Mouse (Mus musculus) heart, embryonic 13.5 days (tissue): ENCODE results near the gene Olfr279. TPM values are rescaled to one million over a fixed set of nuclear protein-coding genes. Genes with fewer than 3 reads are reported as not detected.

Experiments used
- ATAC-seq: fragments of 200-750 bp; cut with Nextera tagmentation; 2 replicates; pipeline ENCODE4 v1.8.0; 2017; ENCODE audit warnings: moderate TSS enrichment; ENCODE audit not compliant: insufficient number of reproducible peaks, low FRiP score, low TSS enrichment; ENCODE audit errors: extremely low read depth
- H3K27ac ChIP-seq: fragments of 300-500 bp; sonication (generic); replicated peaks from 2 replicates; pipeline ENCODE4 v1.5.1; 2015; ENCODE audit warnings: moderate library complexity, mild to moderate bottlenecking, inconsistent platforms
- H3K27me3 ChIP-seq: fragments of 300-500 bp; sonication (generic); replicated peaks from 2 replicates; pipeline ENCODE4 v1.6.1; 2015; ENCODE audit warnings: mild to moderate bottlenecking, inconsistent platforms
- H3K36me3 ChIP-seq: fragments of 300-500 bp; sonication (generic); 2 replicates; pipeline ENCODE4 v1.6.1; 2015; ENCODE audit warnings: mild to moderate bottlenecking, inconsistent platforms
- H3K4me1 ChIP-seq: fragments of 300-500 bp; sonication (generic); 2 replicates; pipeline ENCODE4 v1.6.1; 2015; ENCODE audit warnings: inconsistent platforms
- H3K4me2 ChIP-seq: fragments of 300-500 bp; sonication (generic); 2 replicates; pipeline ENCODE4 v1.6.1; 2015; ENCODE audit warnings: inconsistent platforms, mild to moderate bottlenecking, moderate library complexity
- H3K4me3 ChIP-seq: fragments of 300-500 bp; sonication (generic); 2 replicates; pipeline ENCODE4 v1.5.1; 2015; ENCODE audit warnings: moderate library complexity, mild to moderate bottlenecking, inconsistent platforms
- H3K9ac ChIP-seq: fragments of 300-500 bp; sonication (generic); 2 replicates; pipeline ENCODE4 v1.6.1; 2015; ENCODE audit warnings: inconsistent platforms, mild to moderate bottlenecking, moderate library complexity
- H3K9me3 ChIP-seq: fragments of 300-500 bp; sonication (generic); 2 replicates; pipeline ENCODE4 v1.6.1; 2016; ENCODE audit warnings: inconsistent platforms
- WGBS: fragments of 180-500 bp; shearing (Covaris S2); methylation state at CpG from one replicate; pipeline ENCODE4 v1.1.7; 2015; ENCODE audit warnings: mixed read lengths; 5-methylcytosine and 5-hydroxymethylcytosine counted together
- polyA plus RNA-seq: library from polyadenylated mRNA; unstranded; fragments of >200 nt; fragmentation: Nextera tagmentation; extraction: Ambion mirVana; gene quantifications from 2 replicates; pipeline ENCODE4 v1.2.1, GENCODE M21; 2015

Gene Olfr279
- polyA plus RNA-seq, 1 experiment from 2014 or later: not detected

DNA sequence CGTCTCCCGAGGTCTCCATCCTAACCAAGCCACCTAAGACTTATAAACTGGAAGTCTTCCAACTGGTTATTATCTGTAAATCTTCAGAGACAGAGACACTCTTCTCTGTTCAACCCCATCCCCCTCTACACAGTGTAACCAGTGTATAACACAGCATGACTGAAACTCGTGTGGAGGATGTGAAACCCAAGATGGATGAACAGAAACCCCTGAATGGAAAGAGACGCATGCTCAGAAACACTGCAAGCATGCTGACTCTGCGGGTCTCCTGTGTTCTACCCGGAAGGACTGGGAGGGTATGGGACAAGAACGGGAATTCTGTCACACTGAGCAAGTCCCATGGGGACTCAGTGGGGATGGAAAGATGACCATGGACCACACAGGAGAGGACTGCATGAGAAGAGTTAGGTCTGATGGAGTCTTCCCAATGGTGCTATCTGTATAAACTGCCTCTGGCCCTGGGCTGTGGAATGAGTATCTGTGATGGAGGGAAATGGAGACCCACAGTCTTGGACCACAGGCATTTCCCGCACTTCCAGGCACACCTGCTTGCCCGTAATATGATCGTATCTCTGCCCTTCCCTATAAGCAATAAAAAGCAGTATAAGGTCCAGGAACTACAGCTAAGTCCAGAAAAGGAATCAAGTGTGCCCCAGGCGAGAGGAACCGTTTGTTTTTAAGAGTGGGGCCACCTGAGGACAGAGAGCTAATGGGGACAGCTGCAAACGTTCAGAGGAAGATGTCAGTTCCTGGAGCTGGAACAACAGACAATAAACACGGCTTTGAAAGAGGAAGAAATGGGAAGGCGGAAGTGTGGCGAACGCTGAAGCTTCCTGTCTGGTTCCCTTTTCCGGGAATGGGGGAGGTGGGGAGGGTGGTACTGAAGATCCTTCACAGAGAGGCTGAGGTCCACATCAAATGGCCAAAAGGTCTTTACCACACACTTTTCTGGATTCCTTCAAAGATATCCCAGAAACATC lies 8.0 kb upstream of the Olfr279 start:
- H3K27me3 ChIP-seq: no peaks in the 10 kb centered on the region
- 66% methylated on average over 18 of the region's 18 CpGs for WGBS
- no peak overlapping the region for H3K9ac ChIP-seq
- no peaks in the 10 kb centered on the region for H3K4me1 ChIP-seq
- H3K4me2 ChIP-seq: no peak overlapping the region
- H3K4me3 ChIP-seq: no peak overlapping the region
- no peak for ATAC-seq
- H3K27ac ChIP-seq: no peak overlapping the region
- H3K9me3 ChIP-seq: no peaks in the 10 kb centered on the region
- H3K36me3 ChIP-seq: no peaks in the 10 kb centered on the region

DNA sequence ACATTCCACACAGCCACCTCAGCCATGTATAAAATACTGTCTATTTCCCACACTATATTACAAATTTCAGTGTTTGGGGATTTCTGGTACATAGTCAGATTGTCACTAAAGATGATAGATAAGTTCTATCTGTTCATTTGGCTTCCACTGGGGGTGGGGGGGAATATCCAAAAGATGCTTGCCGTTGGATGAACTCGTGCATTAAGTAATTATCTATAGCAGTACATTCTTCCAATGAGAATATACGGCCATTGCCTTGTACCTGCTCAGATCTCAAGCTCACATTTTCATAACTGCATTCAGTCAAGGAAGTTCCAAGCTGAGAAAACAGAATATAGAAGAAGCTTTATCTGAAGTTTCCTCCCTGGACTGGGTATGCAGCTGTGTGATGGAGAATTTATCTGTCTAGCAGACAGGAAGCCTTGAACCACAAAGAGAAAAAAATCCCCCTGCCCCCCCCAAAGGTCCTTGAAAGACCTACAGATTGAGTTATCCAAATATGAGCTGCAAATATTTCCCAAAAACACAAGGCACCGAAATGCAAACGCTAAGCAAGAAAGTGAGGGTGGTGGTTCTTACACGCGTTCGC lies 5.7 kb upstream of the Olfr279 start:
- 87% methylated on average over 8 of the region's 8 CpGs for WGBS
- no peak overlapping the region for H3K4me2 ChIP-seq
- ATAC-seq: no peak

DNA sequence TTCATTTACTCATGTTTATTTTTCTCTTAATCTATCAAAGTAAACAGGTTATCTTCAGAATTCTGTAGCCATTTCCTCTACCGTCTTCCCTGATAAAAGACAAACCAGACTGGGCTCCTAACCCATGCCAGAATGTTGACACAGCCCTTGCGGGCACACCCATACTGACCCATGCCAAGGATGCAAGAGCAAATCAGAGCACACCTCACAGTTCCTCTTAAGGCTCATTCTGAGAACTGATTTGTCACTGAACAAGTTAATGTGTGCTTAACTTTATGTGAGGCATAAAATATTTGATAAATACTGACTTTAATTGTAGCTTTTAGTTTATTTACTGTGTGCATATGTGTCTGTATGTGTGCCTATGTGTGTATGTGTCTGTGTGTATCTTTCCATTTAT lies 870 bp upstream of the Olfr279 start:
- Histone ChIP-seq H3K27me3 (no peaks in the 10 kb centered on the region), H3K9me3 (no peaks in the 10 kb centered on the region), H3K4me2 (no peak overlapping the region), H3K4me1 (no peaks in the 10 kb centered on the region), H3K36me3 (no peaks in the 10 kb centered on the region), H3K9ac (no peak overlapping the region), H3K4me3 (no peak overlapping the region), H3K27ac (no peak overlapping the region)
- ATAC-seq: no peak
- 47% methylated on average over 2 of the region's 2 CpGs for WGBS

More for the DNA sequence above, 5.7 kb upstream of the Olfr279 start:
- Histone ChIP-seq H3K36me3 (no peaks in the 10 kb centered on the region), H3K4me3 (no peak overlapping the region), H3K27me3 (no peaks in the 10 kb centered on the region), H3K27ac (no peak overlapping the region), H3K9ac (no peak overlapping the region), H3K9me3 (no peaks in the 10 kb centered on the region), H3K4me1 (no peaks in the 10 kb centered on the region)

GRCm38 (mm10) chr15:98497631-98498030 lies 5.4 kb downstream of the Olfr279 start:
- WGBS: 74% methylated on average over 17 of the region's 17 CpGs

DNA sequence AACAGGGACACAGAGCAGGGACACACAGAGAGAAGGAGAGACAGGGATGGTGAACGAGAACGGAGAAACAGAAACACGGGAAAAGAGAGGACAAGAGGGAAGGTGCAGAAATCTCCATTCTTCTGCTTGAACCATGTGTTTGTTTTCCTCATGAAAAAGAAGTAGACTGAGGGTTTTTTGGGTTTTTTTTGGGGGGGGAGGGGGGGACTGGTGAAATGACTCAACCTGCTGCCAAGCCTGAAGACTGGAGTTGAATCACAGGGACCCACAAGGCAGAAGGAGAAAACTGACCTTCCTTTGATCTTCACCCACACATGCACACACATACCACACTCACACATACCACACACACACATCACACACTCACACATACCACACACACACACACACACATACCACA lies 11.1 kb downstream of the Olfr279 start:
- peaks cover 15% of the 10 kb centered on the region; the same call in 1 of the 2 replicates for H3K27me3 ChIP-seq
- no peak overlapping the region for H3K4me3 ChIP-seq
- H3K4me1 ChIP-seq: 0 out of 2 replicates have a peak, but pooled peaks cover 3% of the 10 kb centered on the region
- no peak overlapping the region for H3K27ac ChIP-seq
- 77% methylated on average over 3 of the region's 3 CpGs for WGBS
- no peak overlapping the region for H3K4me2 ChIP-seq
- H3K9ac ChIP-seq: no peak overlapping the region
- no peak for ATAC-seq
- no peaks in the 10 kb centered on the region for H3K9me3 ChIP-seq
- no peaks in the 10 kb centered on the region for H3K36me3 ChIP-seq

More at GRCm38 (mm10) chr15:98497631-98498030, 5.4 kb downstream of the Olfr279 start:
- Histone ChIP-seq H3K27me3 (peaks cover 4% of the 10 kb centered on the region; the same call in 1 of the 2 replicates), H3K36me3 (no peaks in the 10 kb centered on the region), H3K4me1 (no peaks in the 10 kb centered on the region), H3K9me3 (no peaks in the 10 kb centered on the region), H3K4me2 (no peak overlapping the region), H3K4me3 (no peak overlapping the region), H3K9ac (no peak overlapping the region), H3K27ac (no peak overlapping the region)
- ATAC-seq: no peak

DNA sequence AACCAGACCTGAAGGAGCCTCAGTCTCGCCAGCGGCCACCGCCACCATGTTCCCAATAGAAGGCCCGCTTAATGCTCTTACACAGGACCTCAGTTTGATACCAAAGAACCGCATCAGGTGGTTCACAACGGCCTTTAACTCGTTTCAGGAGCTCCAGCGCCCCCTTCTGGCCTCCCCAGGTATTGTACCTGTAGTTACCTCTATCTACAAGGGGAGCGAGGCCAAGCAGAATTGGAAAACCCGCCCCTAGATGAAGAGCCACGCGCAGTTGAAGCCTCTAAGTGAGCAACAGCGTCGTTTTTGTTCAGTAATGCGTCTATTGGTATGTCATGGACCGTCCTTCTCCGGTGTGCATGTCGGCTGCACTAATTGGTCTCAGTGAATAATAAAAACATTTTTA lies 12.3 kb downstream of the Olfr279 start:
- WGBS: 10% methylated on average over 18 of the region's 18 CpGs
- Histone ChIP-seq H3K27me3 (peaks cover 15% of the 10 kb centered on the region; the same call in 1 of the 2 replicates), H3K9me3 (no peaks in the 10 kb centered on the region), H3K4me3 (no peak overlapping the region), H3K27ac (no peak overlapping the region), H3K36me3 (no peaks in the 10 kb centered on the region), H3K9ac (no peak overlapping the region), H3K4me2 (no peak overlapping the region), H3K4me1 (0 out of 2 replicates have a peak, but pooled peaks cover 3% of the 10 kb centered on the region)
- no peak for ATAC-seq

DNA sequence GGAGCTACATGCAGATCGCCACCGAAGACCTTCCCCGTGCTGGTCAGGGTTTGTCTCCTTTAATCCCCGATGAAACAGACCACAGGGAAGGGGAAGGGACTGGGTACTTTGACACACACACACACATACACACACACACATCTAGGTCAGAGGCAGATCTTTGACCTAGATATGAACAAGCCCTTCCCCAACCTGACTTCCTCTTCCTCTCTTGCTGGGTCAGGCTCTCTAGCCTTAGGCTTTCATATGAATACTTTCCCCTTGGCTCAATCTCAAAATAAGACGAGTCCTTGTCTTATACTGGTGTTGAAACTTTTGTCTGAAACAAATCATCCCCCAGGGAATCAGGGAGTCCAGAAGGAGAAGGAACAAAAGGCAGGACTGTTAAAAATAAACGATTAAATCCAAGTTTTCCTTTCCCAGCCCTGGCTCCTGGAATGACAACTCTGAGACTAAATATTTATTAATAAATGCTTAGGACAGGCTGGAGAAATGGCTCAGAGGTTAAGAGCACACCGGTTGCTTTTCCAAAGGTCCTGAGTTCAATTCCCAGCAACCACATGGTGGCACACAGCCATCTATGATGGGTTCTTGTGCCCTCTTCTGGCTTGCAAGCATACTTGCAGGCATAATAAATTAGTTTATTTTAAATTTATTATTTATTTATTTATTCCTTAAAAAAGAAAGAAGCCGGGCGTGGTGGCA lies 14.2 kb downstream of the Olfr279 start:
- Histone ChIP-seq H3K27me3 (peaks cover 11% of the 10 kb centered on the region; the same call in 1 of the 2 replicates), H3K4me2 (no peak overlapping the region), H3K4me3 (no peak overlapping the region), H3K36me3 (no peaks in the 10 kb centered on the region), H3K9ac (no peak overlapping the region), H3K27ac (no peak overlapping the region), H3K9me3 (no peaks in the 10 kb centered on the region), H3K4me1 (peaks cover 13% of the 10 kb centered on the region)
- ATAC-seq: no peak
- WGBS: 64% methylated on average over 9 of the region's 9 CpGs

DNA sequence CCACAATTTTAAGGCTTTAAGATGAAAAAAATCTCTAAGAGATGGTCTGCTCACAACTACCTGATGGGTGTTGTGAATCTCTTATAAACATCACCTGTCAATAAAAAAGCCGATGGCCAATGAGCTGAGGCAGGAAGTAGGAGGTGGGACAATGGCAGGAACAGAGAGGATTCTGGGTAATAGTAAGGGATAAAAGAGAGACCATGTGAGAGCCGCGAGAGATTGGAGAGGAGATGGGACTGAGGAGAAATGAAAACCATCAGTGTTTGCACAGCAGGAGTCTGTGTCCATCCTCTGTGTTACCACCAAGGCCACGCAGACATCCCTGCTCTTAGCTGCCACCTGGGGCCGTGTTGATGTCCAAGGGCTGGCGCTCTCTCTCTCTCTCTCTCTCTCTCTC lies 15.1 kb downstream of the Olfr279 start:
- Histone ChIP-seq H3K9ac (no peak overlapping the region), H3K36me3 (no peaks in the 10 kb centered on the region), H3K4me3 (no peak overlapping the region), H3K9me3 (no peaks in the 10 kb centered on the region), H3K27me3 (peaks cover 11% of the 10 kb centered on the region; the same call in 1 of the 2 replicates), H3K4me2 (no peak overlapping the region), H3K27ac (no peak overlapping the region), H3K4me1 (peaks cover 21% of the 10 kb centered on the region)
- ATAC-seq: no peak
- 78% methylated on average over 6 of the region's 6 CpGs for WGBS

GRCm38 (mm10) chr15:98509387-98509786 lies 17.2 kb downstream of the Olfr279 start:
- Histone ChIP-seq H3K4me3 (no peak overlapping the region), H3K27ac (no peak overlapping the region), H3K36me3 (no peaks in the 10 kb centered on the region), H3K9me3 (no peaks in the 10 kb centered on the region), H3K27me3 (peaks cover 5% of the 10 kb centered on the region; the same call in 1 of the 2 replicates), H3K9ac (no peak overlapping the region), H3K4me2 (no peak overlapping the region), H3K4me1 (peaks cover 33% of the 10 kb centered on the region)
- ATAC-seq: no peak
- 59% methylated on average over 2 of the region's 2 CpGs for WGBS

DNA sequence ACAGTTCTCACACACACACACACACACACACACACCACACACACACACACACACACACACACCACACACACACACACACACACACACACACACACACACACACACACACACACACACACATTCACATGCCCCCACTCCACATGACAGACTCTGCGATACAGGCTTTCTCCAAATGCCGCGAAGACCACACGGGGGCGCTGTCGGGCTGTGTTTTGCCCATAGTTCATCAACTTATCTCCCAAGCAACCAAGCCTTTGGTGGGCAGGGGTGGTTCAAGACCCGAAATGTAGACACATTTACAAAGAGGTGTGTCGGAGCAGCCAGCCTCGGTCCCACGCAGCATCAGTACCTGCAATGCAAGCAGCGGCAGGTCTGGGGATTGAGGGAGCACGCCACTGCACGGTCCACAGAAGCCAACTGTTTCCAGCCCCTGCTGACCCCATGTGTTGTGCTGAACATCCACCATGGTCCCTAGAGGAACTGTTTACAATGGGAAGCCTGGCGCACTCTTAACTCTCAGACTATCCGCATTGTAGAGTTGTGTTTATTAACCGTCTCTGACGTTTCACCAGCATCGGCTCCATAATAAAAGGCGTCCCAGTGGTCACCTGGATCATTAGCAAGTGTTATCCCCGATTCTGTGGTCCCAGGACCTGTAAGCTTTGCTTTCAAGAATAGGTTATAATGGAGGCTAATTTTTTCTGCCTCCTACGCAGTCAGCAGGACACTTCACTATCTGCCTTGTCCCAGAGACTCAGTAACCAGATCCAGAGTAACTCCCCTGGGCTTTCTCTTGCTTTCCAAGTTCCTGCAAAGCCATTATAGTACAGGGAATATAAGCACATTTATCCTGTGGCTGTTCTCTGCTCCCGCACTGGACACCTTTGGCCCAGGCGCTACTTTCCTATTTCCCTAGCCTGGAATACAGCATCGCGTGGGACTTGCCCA lies 18.5 kb downstream of the Olfr279 start:
- Histone ChIP-seq H3K9ac (peak overlapping the region; percentile 8; the same call in 1 of the 2 replicates), H3K4me3 (peak overlapping the region; percentile 40)
- WGBS: 26% methylated on average over 25 of the region's 25 CpGs

More for the DNA sequence above, 18.5 kb downstream of the Olfr279 start:
- Histone ChIP-seq H3K9me3 (no peaks in the 10 kb centered on the region), H3K27ac (peak overlapping the region; percentile 15; the same call in 1 of the 2 replicates), H3K4me1 (peaks cover 30% of the 10 kb centered on the region), H3K36me3 (0 out of 2 replicates have a peak, but pooled peaks cover 4% of the 10 kb centered on the region), H3K4me2 (peak overlapping the region; percentile 68), H3K27me3 (no peaks in the 10 kb centered on the region)
- ATAC-seq: no peak
